Mouse (Mus musculus) stomach, embryonic 16.5 days (tissue): ENCODE data around the gene Espnl. TPM values are rescaled to one million over a fixed set of nuclear protein-coding genes. Genes with fewer than 3 reads are reported as not detected.

Experiments used
- ATAC-seq: fragments of 200-750 bp; cut with Nextera tagmentation; 2 replicates; pipeline ENCODE4 v1.8.0; 2017; ENCODE audit warnings: moderate number of reproducible peaks, moderate TSS enrichment; ENCODE audit not compliant: insufficient read depth, low FRiP score
- H3K27ac ChIP-seq: fragments of 300-500 bp; sonication (generic); 2 replicates; pipeline ENCODE4 v1.5.1; 2014; ENCODE audit warnings: low read length
- H3K27me3 ChIP-seq: fragments of 300-500 bp; sonication (generic); 2 replicates; pipeline ENCODE4 v1.6.1; 2014; ENCODE audit warnings: low read length, control low read depth, mixed read lengths; ENCODE audit not compliant: control insufficient read depth, insufficient read depth
- H3K36me3 ChIP-seq: fragments of 300-500 bp; sonication (generic); 2 replicates; pipeline ENCODE4 v1.6.1; 2014; ENCODE audit warnings: low read length; ENCODE audit not compliant: control insufficient read depth, insufficient read depth
- H3K4me1 ChIP-seq: fragments of 300-500 bp; sonication (generic); 2 replicates; pipeline ENCODE4 v1.6.1; 2014; ENCODE audit warnings: low read length, control low read depth, mixed read lengths; ENCODE audit not compliant: control insufficient read depth, insufficient read depth
- H3K4me2 ChIP-seq: fragments of 300-500 bp; sonication (generic); 2 replicates; pipeline ENCODE4 v1.6.1; 2014; ENCODE audit warnings: low read depth, low read length, mixed read lengths
- H3K4me3 ChIP-seq: fragments of 300-500 bp; sonication (generic); replicated peaks from 2 replicates; pipeline ENCODE4 v1.5.1; 2014; ENCODE audit warnings: mild to moderate bottlenecking, low read length
- H3K9ac ChIP-seq: fragments of 300-500 bp; sonication (generic); 2 replicates; pipeline ENCODE4 v1.6.1; 2014; ENCODE audit warnings: low read length
- H3K9me3 ChIP-seq: fragments of 300-500 bp; sonication (generic); replicated peaks from 2 replicates; pipeline ENCODE4 v1.6.1; 2016; ENCODE audit warnings: low read length, control low read depth; ENCODE audit not compliant: control insufficient read depth
- WGBS: fragments of 180-500 bp; shearing (Covaris S2); extraction: QIAGEN DNeasy Blood & Tissue Kit; methylation state at CpG from one replicate; pipeline ENCODE4 v1.1.7; 2014; 5-methylcytosine and 5-hydroxymethylcytosine counted together
- polyA plus RNA-seq: library from polyadenylated mRNA; unstranded; fragments of >200 nt; fragmentation: Nextera tagmentation; extraction: Ambion mirVana; gene quantifications from 2 replicates; pipeline ENCODE4 v1.2.1, GENCODE M21; 2015

The Espnl gene
- polyA plus RNA-seq, 1 experiment from 2014 or later = 0.03 TPM

DNA sequence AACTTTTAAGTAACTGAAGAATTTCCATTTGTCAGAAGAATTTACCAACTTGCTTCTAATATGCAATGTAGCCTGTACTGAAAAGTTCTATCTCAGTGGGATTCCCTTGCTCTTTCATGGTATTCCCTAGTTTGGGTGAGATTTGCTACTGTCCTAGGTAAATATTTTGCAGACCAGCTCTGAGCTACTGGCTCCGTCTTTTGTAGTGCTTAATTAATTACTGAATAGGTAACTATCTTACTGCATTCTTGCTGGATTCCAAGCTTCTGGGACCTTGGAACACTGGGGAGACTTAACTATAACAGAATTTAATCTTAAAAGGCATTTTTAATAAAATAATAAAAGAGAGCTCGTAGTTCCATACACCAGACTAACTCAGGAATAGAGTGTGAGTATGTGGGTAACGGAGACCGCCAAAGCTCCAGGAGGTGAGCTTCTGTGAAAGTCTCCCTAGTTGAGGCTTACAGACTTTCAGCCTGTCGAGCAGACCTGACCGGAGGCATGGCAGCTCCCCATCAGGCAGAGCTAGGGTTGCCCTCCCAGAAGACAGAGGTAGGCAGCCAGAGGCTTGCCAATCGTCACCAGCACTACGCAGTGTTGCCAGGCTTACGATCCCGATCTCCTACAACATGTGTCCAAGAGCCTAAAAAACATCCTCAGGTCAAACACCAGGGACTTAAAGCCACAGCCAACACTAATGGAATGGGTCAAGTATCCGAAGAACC is 29.6 kb upstream of the Espnl start:
- Histone ChIP-seq H3K4me2 (no peak overlapping the region), H3K4me3 (no peak overlapping the region), H3K27ac (no peak overlapping the region), H3K9ac (no peak overlapping the region), H3K36me3 (0 out of 2 replicates have a peak, but pooled peaks cover 4% of the 10 kb centered on the region), H3K4me1 (no peaks in the 10 kb centered on the region), H3K27me3 (no peaks in the 10 kb centered on the region), H3K9me3 (no peaks in the 10 kb centered on the region)
- no peak for ATAC-seq
- 91% methylated on average over 11 of the region's 11 CpGs for WGBS

DNA sequence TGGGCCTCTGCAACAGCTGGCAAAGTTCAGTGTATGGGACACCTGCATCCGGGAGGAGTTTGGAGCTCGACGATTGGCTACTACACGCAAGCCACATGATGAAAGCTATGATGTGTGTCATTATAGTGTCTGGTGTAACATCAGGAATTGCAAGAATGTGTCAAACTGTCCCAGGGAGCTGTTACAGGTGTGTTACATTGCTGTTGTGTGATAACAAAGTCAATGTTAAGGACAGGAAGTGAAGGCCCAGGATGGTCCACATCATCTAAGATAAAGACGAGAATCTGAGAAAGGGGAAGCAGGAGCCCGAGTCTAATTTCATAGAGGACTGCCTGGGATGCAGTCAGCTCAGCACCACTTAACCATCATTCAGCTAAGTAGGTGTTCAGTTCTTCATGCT is 26.3 kb upstream of the Espnl start:
- H3K36me3 ChIP-seq = no peaks in the 10 kb centered on the region
- peaks cover 17% of the 10 kb centered on the region for H3K4me1 ChIP-seq
- H3K9ac ChIP-seq = no peak overlapping the region
- H3K4me2 ChIP-seq = no peak overlapping the region
- H3K27me3 ChIP-seq = no peaks in the 10 kb centered on the region
- H3K9me3 ChIP-seq = no peaks in the 10 kb centered on the region
- WGBS = 91% methylated on average over 6 of the region's 6 CpGs
- no peak for ATAC-seq
- no peak overlapping the region for H3K27ac ChIP-seq
- no peak overlapping the region for H3K4me3 ChIP-seq

DNA sequence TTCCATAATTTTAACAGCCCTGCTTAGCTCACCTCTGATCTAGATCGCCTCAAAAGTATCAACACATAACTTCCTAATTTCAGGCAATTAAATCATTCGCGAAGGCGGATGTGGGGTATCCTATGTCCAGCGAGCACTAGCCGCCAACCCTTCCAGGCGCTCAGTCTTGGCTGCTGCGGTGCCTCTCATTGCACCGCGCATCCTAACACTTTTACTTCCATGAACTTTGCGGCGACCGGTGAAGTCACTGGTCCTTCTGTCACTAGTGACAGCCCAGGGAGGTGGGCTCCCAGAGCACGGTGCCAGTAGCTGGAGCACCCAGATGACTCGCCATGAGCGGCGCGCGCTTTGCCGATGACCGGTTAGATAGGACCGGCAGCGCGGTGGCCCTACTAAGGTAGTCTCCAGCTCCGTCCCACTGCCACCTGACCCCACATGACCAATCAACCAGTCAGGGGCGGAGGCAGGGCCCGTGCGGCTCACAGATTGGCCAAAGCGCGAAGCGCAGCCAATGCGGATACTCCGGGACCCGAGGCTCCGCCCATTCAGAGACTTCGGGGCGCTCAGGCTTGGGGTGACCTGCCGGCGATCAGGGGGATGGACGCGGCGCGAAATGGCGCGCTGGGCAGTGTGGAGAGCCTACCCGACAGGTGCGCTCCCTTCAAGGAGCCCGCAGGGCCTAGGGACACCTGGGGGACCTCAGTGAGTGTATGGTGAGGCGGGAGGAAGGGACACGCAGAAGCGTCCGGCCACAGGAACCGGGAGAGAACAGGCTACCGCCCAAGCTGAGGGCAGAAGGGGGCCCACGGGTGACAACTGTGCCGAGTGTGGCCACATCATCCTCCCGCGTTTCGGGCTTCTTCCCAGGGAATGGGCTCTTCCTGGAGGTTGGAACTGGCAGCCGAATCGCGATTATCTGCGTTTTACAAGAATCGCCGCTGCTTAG is 23.8 kb upstream of the Espnl start, which contains the start of gene Scly:
Scly (plus strand) TSS at position 540 of the 946 bp plus-strand sequence.
- Histone ChIP-seq H3K36me3 (0 out of 2 replicates have a peak, but pooled peaks cover under 1% of the 10 kb centered on the region), H3K27me3 (no peaks in the 10 kb centered on the region), H3K4me2 (peak within 1 kb of the TSS; percentile 88), H3K4me3 (peak within 1 kb of the TSS; percentile 94), H3K9me3 (no peaks in the 10 kb centered on the region), H3K27ac (no peak within 1 kb of the TSS; the same call in 1 of the 2 replicates), H3K9ac (peak within 1 kb of the TSS; percentile 86), H3K4me1 (peaks cover 17% of the 10 kb centered on the region)
- under 1% methylated on average over 65 of the region's 65 CpGs for WGBS
- ATAC-seq = peak; percentile 99

DNA sequence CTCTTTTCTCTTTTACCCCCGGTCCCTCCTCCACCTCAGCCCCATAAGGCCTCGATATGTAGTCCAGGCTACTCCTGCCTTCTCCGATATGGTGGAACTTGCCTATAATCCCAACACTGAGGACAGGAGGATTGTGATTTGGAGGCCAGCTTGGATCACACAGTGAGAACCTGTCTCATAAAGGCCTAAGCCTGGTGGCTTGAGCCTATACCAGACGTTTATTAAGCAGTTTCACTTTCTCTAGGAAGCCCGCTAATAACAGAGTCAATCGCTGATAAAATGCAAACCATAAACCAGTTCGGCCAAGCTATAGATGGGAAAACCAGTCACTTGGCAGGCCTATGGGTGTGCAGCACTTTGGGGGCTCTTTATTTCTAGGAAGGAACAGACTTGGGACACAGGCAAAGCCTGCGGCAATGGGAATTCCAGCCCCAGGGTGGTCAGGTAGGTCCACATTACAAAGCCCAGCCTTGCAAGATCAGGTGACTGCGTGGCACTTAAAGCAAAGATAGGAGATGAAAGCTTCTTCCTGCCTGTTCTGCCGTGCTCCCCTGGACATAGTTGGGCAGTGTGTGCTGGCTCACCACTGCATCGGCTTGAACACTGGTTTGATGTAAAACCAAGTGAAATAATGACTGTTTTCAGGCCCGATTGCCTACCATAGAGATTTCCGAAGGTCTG is 22.7 kb upstream of the Espnl start:
- no peaks in the 10 kb centered on the region for H3K9me3 ChIP-seq
- peak overlapping the region; percentile 94 for H3K4me3 ChIP-seq
- peaks cover 17% of the 10 kb centered on the region for H3K4me1 ChIP-seq
- H3K36me3 ChIP-seq = 0 out of 2 replicates have a peak, but pooled peaks cover 4% of the 10 kb centered on the region
- 71% methylated on average over 13 of the region's 13 CpGs for WGBS
- peak overlapping the region; percentile 86 for H3K9ac ChIP-seq
- H3K4me2 ChIP-seq = peak overlapping the region; percentile 88
- no peaks in the 10 kb centered on the region for H3K27me3 ChIP-seq
- no peak for ATAC-seq
- no peak overlapping the region; the same call in 1 of the 2 replicates for H3K27ac ChIP-seq

DNA sequence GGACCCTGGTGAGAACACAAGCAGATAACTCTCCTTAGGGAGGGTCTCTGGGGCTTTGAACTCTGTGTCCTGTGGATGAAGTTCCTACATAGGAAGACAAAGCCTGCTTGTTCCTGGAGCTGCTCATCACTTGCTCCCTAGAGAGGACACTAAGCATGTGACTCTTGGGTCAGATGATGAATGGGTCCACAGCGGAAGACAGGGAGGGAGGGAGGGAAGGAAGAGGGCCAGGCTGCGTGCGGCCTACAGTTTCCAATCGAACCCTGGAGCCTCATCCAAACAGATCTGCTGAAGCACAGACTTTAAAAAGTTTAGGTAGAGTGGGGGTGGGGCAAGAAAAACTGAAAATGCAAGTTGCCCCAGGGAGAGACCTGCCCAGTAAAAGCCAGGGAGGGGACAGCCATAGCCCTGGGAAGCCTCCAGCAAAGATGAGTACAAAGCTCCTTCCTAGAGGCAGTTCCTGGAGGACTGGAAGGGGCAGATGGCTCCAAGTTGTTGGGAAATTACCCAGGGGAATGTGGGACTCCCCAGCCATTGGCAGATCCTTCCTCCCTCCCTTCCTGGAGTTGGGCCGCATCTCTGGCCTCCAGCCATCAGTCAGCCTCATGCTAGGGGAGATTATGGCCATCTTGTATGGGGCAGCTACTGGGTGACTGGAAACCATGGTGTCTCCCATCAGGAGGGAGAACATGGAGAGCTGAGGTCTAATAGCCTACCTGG is 22.0 kb upstream of the Espnl start:
- no peaks in the 10 kb centered on the region for H3K9me3 ChIP-seq
- 0 out of 2 replicates have a peak, but pooled peaks cover 4% of the 10 kb centered on the region for H3K36me3 ChIP-seq
- WGBS = 67% methylated on average over 5 of the region's 5 CpGs
- H3K9ac ChIP-seq = no peak overlapping the region
- H3K4me1 ChIP-seq = peaks cover 17% of the 10 kb centered on the region
- no peak overlapping the region; the same call in 1 of the 2 replicates for H3K27ac ChIP-seq
- H3K27me3 ChIP-seq = no peaks in the 10 kb centered on the region
- no peak overlapping the region for H3K4me3 ChIP-seq
- H3K4me2 ChIP-seq = no peak overlapping the region
- ATAC-seq = no peak

DNA sequence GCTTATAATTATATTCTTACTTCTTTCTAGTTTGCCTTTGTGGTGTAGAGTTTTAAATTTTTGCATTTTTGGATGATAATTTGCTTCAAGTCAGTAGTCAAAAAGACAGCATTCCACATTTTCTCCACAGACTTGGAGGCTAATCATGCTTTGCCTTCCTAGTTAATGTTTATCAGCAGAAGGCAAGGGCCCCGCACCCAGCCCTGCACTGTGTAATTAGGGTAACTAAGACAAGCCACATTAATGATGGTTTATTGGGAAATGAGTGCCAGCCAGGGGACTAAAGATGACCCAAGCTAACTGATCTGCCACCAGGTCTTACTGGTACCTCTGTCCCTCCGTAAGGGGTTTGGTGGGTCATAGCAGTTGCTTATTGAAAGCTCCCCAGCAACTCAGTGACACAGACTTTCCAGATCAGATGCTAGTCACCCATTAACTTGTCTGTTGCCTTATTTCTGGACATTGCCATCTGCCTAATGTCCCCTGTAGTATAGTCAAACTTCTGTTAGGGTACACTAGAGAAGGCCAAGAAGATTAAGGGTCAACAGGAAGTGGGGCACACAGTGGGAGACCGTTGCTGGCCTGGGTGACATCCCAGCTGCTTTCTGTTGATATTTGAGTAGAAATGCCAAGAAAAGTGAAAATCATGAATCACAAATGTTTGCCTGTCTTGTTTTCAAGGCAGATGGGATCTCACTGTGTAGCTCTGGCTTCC is 20.5 kb upstream of the Espnl start:
- H3K36me3 ChIP-seq = 0 out of 2 replicates have a peak, but pooled peaks cover 4% of the 10 kb centered on the region
- H3K4me2 ChIP-seq = no peak overlapping the region
- no peak overlapping the region for H3K27ac ChIP-seq
- WGBS = 48% methylated on average over 3 of the region's 3 CpGs
- H3K27me3 ChIP-seq = no peaks in the 10 kb centered on the region
- H3K4me1 ChIP-seq = peaks cover 17% of the 10 kb centered on the region
- no peak for ATAC-seq
- H3K4me3 ChIP-seq = no peak overlapping the region
- H3K9me3 ChIP-seq = no peaks in the 10 kb centered on the region
- no peak overlapping the region for H3K9ac ChIP-seq

DNA sequence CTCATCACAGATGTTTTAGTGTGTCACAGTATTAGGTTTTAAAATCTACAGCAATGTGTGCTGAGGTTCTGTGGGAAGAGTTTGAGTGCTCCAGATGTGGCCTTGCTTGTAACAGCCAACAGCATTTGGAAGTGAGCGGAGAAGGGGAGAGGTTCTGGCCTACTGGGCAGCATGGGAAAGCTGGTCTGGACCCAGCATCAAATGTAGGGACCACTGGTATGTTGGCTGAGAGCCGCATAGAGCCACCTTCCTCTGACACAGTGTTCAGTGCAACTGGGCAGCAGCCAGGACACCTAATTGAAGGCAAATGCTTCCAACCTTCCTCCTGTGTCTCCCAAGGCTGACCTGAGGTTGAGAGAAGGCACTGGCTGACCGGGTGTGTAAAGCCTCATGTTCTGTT is 19.9 kb upstream of the Espnl start:
- Histone ChIP-seq H3K36me3 (0 out of 2 replicates have a peak, but pooled peaks cover 4% of the 10 kb centered on the region), H3K4me2 (no peak overlapping the region), H3K4me3 (no peak overlapping the region), H3K4me1 (peaks cover 17% of the 10 kb centered on the region), H3K27ac (peak overlapping the region; percentile 22; the same call in 1 of the 2 replicates), H3K9ac (no peak overlapping the region), H3K27me3 (no peaks in the 10 kb centered on the region), H3K9me3 (no peaks in the 10 kb centered on the region)
- WGBS = 89% methylated on average over 3 of the region's 3 CpGs
- ATAC-seq = no peak

DNA sequence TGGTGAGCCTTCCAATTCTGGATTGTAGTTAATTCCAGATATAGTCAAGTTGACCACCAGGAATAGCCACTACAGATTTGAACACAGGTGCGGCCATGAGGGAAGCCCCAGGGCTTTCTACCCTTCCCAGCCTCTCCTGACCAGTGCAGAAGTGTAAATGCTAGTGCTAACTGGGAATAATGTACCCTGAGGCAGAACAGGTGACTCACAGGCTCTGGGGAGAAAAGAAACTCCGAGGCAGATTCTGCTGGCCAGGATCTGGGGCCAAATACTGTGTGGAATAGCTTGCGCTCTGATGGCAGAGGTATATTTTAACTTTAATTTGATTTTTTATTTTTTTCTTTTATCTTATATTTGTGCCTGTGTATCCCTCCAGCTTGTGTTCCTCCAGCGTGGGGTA is 17.3 kb upstream of the Espnl start:
- Histone ChIP-seq H3K36me3 (0 out of 2 replicates have a peak, but pooled peaks cover 16% of the 10 kb centered on the region), H3K4me1 (peaks cover 6% of the 10 kb centered on the region; the same call in 1 of the 2 replicates), H3K9me3 (no peaks in the 10 kb centered on the region), H3K27ac (no peak overlapping the region), H3K4me3 (no peak overlapping the region), H3K4me2 (no peak overlapping the region), H3K9ac (no peak overlapping the region), H3K27me3 (no peaks in the 10 kb centered on the region)
- WGBS = 86% methylated on average over 4 of the region's 4 CpGs
- ATAC-seq = no peak
